Mouse (Mus musculus): ENCODE measurements around the gene Il5. TPM values are rescaled to one million over a fixed set of nuclear protein-coding genes. Genes with fewer than 3 reads are reported as not detected.

Il5 gene
- not detected in 2 replicates for polyA plus RNA-seq (2012; rRNA removed)

GRCm38 (mm10) chr11:53720715-53721114, at the start of gene Il5:
Gene Il5, plus strand, starts transcription at chr11:53720794.
- Histone ChIP-seq H3K4me3 (ENCODE audit: extremely low read depth, insufficient read depth, insufficient read length) (no peak within 1 kb of the TSS), H3K36me3 (ENCODE audit: control insufficient read depth, insufficient read depth, low read length) (no peaks in the 10 kb centered on the region), H3K27me3 (ENCODE audit: control insufficient read depth, insufficient read depth, low read length) (no peaks in the 10 kb centered on the region), H3K27ac (ENCODE audit: insufficient read depth, low read length) (no peak within 1 kb of the TSS), H3K4me1 (ENCODE audit: control insufficient read depth, insufficient read depth, insufficient read length) (no peaks in the 10 kb centered on the region)
- no peak for DNase-seq (ENCODE audit: low read depth in 1 of 2, low spot score in 2 of 2)
- TF ChIP-seq CTCF (IDR thresholded peaks at IDR 0.05; ENCODE audit: extremely low read depth, insufficient read depth, insufficient read length, insufficient replicate concordance) = no peak
- TF ChIP-seq POLR2A (IDR thresholded peaks at IDR 0.05; ENCODE audit: low read depth, low read length) = no peak
- WGBS = 92% methylated on average over 6 of the region's 6 CpGs

DNA sequence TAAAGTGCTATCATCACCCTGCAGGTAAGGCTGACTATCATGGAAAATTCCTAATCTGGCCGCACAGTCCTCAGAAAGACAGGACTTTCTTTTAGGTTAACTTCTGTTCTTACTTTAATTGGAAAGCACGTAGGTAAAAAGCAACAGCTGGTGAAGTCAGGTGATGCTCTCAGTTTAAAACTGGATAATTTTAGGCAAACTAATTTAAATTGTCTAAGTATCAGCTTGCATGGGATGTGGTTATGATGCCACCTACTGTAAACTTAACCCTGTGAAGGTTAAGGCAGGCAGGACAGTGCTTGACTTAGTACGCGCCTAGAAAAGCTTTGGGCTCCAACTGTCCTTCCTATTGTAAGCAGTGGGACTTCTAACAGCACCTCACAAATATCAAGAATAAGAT, 49.2 kb upstream of the Il5 start:
- Histone ChIP-seq H3K36me3 (ENCODE audit: control insufficient read depth, insufficient read depth, low read length) (peaks cover 30% of the 10 kb centered on the region), H3K4me3 (ENCODE audit: extremely low read depth, insufficient read depth, insufficient read length) (no peak overlapping the region), H3K27ac (ENCODE audit: insufficient read depth, low read length) (no peak overlapping the region), H3K27me3 (ENCODE audit: control insufficient read depth, insufficient read depth, low read length) (no peaks in the 10 kb centered on the region), H3K4me1 (ENCODE audit: control insufficient read depth, insufficient read depth, insufficient read length) (no peaks in the 10 kb centered on the region)
- WGBS = 96% methylated on average over 4 of the region's 4 CpGs
- DNase-seq (ENCODE audit: low read depth in 1 of 2, low spot score in 2 of 2) = no peak
- TF ChIP-seq POLR2A (IDR thresholded peaks at IDR 0.05; ENCODE audit: low read depth, low read length) (no peak), CTCF (IDR thresholded peaks at IDR 0.05; ENCODE audit: extremely low read depth, insufficient read depth, insufficient read length, insufficient replicate concordance) (no peak)

- TF ChIP-seq POLR2A (IDR thresholded peaks at IDR 0.05; ENCODE audit: low read depth, low read length) = no peak
- TF ChIP-seq CTCF (IDR thresholded peaks at IDR 0.05; ENCODE audit: extremely low read depth, insufficient read depth, insufficient read length, insufficient replicate concordance) = no peak
- Histone ChIP-seq H3K36me3 (ENCODE audit: control insufficient read depth, insufficient read depth, low read length) (peaks cover 30% of the 10 kb centered on the region), H3K27ac (ENCODE audit: insufficient read depth, low read length) (no peak overlapping the region), H3K4me1 (ENCODE audit: control insufficient read depth, insufficient read depth, insufficient read length) (no peaks in the 10 kb centered on the region), H3K4me3 (ENCODE audit: extremely low read depth, insufficient read depth, insufficient read length) (no peak overlapping the region), H3K27me3 (ENCODE audit: control insufficient read depth, insufficient read depth, low read length) (no peaks in the 10 kb centered on the region)
- no peak for DNase-seq (ENCODE audit: low read depth in 1 of 2, low spot score in 2 of 2)
- 85% methylated on average over 4 of the region's 4 CpGs for WGBS
Measured at GRCm38 (mm10) chr11:53680141-53680540, 40.5 kb upstream of the Il5 start.

DNA sequence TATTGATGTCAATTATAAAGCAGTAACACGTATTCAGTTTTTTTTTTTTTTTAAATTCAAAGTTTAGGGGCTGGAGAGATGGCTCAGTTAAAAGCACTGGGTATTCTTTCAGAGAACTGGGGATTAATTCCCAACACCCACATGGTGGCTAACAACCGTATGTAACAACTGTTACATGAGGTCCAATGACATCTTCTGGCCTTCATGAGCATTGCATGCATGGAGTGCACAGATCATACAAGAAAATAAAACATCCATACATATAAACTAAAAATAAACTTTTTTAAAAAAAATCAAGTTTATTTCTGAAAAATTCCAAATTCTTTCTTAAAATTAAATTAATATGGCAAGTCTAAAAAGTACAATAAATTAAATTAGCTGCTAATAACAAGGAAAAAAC, 38.9 kb upstream of the Il5 start:
- TF ChIP-seq POLR2A (IDR thresholded peaks at IDR 0.05; ENCODE audit: low read depth, low read length) = no peak
- no peak for TF ChIP-seq CTCF (IDR thresholded peaks at IDR 0.05; ENCODE audit: extremely low read depth, insufficient read depth, insufficient read length, insufficient replicate concordance)
- Histone ChIP-seq H3K4me1 (ENCODE audit: control insufficient read depth, insufficient read depth, insufficient read length) (no peaks in the 10 kb centered on the region), H3K36me3 (ENCODE audit: control insufficient read depth, insufficient read depth, low read length) (peaks cover 29% of the 10 kb centered on the region), H3K4me3 (ENCODE audit: extremely low read depth, insufficient read depth, insufficient read length) (no peak overlapping the region), H3K27ac (ENCODE audit: insufficient read depth, low read length) (no peak overlapping the region), H3K27me3 (ENCODE audit: control insufficient read depth, insufficient read depth, low read length) (no peaks in the 10 kb centered on the region)
- 94% methylated on average over 2 of the region's 2 CpGs for WGBS
- no peak for DNase-seq (ENCODE audit: low read depth in 1 of 2, low spot score in 2 of 2)

- Histone ChIP-seq H3K36me3 (ENCODE audit: control insufficient read depth, insufficient read depth, low read length) (peaks cover 27% of the 10 kb centered on the region), H3K27me3 (ENCODE audit: control insufficient read depth, insufficient read depth, low read length) (no peaks in the 10 kb centered on the region), H3K27ac (ENCODE audit: insufficient read depth, low read length) (no peak overlapping the region), H3K4me1 (ENCODE audit: control insufficient read depth, insufficient read depth, insufficient read length) (no peaks in the 10 kb centered on the region), H3K4me3 (ENCODE audit: extremely low read depth, insufficient read depth, insufficient read length) (no peak overlapping the region)
- no peak for DNase-seq (ENCODE audit: low read depth in 1 of 2, low spot score in 2 of 2)
- WGBS = 90% methylated on average over 2 of the region's 2 CpGs
- TF ChIP-seq POLR2A (IDR thresholded peaks at IDR 0.05; ENCODE audit: low read depth, low read length) (no peak), CTCF (IDR thresholded peaks at IDR 0.05; ENCODE audit: extremely low read depth, insufficient read depth, insufficient read length, insufficient replicate concordance) (no peak)
Measured at GRCm38 (mm10) chr11:53682170-53682569, 38.4 kb upstream of the Il5 start.

GRCm38 (mm10) chr11:53682994-53683530, 37.5 kb upstream of the Il5 start:
- H3K4me3 ChIP-seq (ENCODE audit: extremely low read depth, insufficient read depth, insufficient read length) = no peak overlapping the region
- no peaks in the 10 kb centered on the region for H3K27me3 ChIP-seq (ENCODE audit: control insufficient read depth, insufficient read depth, low read length)
- H3K27ac ChIP-seq (ENCODE audit: insufficient read depth, low read length) = no peak overlapping the region
- WGBS = 92% methylated on average over 9 of the region's 9 CpGs
- TF ChIP-seq CTCF (IDR thresholded peaks at IDR 0.05; ENCODE audit: extremely low read depth, insufficient read depth, insufficient read length, insufficient replicate concordance) = no peak
- TF ChIP-seq POLR2A (IDR thresholded peaks at IDR 0.05; ENCODE audit: low read depth, low read length) = no peak
- peaks cover 25% of the 10 kb centered on the region for H3K36me3 ChIP-seq (ENCODE audit: control insufficient read depth, insufficient read depth, low read length)
- no peak for DNase-seq (ENCODE audit: low read depth in 1 of 2, low spot score in 2 of 2)
- no peaks in the 10 kb centered on the region for H3K4me1 ChIP-seq (ENCODE audit: control insufficient read depth, insufficient read depth, insufficient read length)

- no peaks in the 10 kb centered on the region for H3K4me1 ChIP-seq (ENCODE audit: control insufficient read depth, insufficient read depth, insufficient read length)
- H3K4me3 ChIP-seq (ENCODE audit: extremely low read depth, insufficient read depth, insufficient read length) = no peak overlapping the region
- H3K36me3 ChIP-seq (ENCODE audit: control insufficient read depth, insufficient read depth, low read length) = peaks cover 22% of the 10 kb centered on the region
- no peaks in the 10 kb centered on the region for H3K27me3 ChIP-seq (ENCODE audit: control insufficient read depth, insufficient read depth, low read length)
- no peak for DNase-seq (ENCODE audit: low read depth in 1 of 2, low spot score in 2 of 2)
- TF ChIP-seq POLR2A (IDR thresholded peaks at IDR 0.05; ENCODE audit: low read depth, low read length) (no peak), CTCF (IDR thresholded peaks at IDR 0.05; ENCODE audit: extremely low read depth, insufficient read depth, insufficient read length, insufficient replicate concordance) (no peak)
- WGBS = 93% methylated on average over 10 of the region's 10 CpGs
- H3K27ac ChIP-seq (ENCODE audit: insufficient read depth, low read length) = no peak overlapping the region
Measured at GRCm38 (mm10) chr11:53691979-53692378, 28.6 kb upstream of the Il5 start.
